Mouse (Mus musculus): Measurements from ENCODE around the gene Ctf1. TPM values are rescaled to one million over a fixed set of nuclear protein-coding genes. Genes with fewer than 3 reads are reported as not detected.

Gene Ctf1
- total RNA-seq, 2 experiments from 2014 or later = 2.4 TPM

DNA sequence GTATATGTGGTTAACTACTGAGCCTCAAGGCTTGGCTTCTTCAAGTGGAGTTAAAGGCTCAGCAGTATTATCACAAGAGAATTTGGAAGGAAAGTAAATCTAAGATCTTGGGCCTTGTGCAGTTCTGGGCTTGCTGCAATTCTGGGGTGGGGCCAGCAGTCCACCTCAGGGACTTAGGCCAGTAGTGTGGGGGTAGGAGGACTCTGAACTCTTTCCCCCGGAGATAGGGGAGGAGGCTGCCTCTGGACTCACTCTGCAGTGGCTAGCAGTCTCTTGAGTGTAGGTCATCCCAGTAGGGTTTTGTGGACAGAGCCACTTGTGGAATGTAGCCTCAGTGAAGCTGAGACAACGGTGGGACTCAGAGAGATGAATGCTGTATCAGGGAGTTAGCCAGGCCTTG lies 53.2 kb downstream of the Ctf1 start:
- DNase-seq (ENCODE audit: extremely low spot score in 1 of 2, low spot score in 1 of 2) = no peak

GRCm38 (mm10) chr7:127766851-127767609 lies 54.5 kb downstream of the Ctf1 start:
- DNase-seq (ENCODE audit: extremely low spot score in 1 of 2, low spot score in 1 of 2) = no peak

Small RNA genes lying within 50 kb of the gene (microRNA-seq; reads per million reads assigned to microRNA genes)
- gene Mir762 = 0 reads per million in 2 experiments

Other genes starting within 250 kb of the Ctf1 start
- gene Fbrs, start 233.5 kb upstream of the Ctf1 start, total RNA-seq (2021) = 10 to 100 TPM; 50.9 to 65.3 TPM
- gene Srcap, start 200.8 kb upstream of the Ctf1 start, total RNA-seq (2021) = 100 to 1,000 TPM in 1 of 2 experiments, 10 to 100 TPM in 1; 88.9 to 125 TPM
- gene Gm42715, start 193.2 kb upstream of the Ctf1 start, total RNA-seq (2021) = 1 to 10 TPM; 6.0 to 9.2 TPM
- 1 to 10 TPM in 1 of 2 experiments, not detected in 1; 1.8 TPM for gene Tmem265, start 151.3 kb upstream of the Ctf1 start, total RNA-seq (2021)
- gene Phkg2, start 139.4 kb upstream of the Ctf1 start, total RNA-seq (2021) = 10 to 100 TPM; 77.2 to 82.3 TPM
- 10 to 100 TPM in 1 of 2 experiments, 1 to 10 TPM in 1; 10.0 to 11.1 TPM for gene Ccdc189, start 124.1 kb upstream of the Ctf1 start, total RNA-seq (2021)
- 10 to 100 TPM; 67.2 to 80.8 TPM for gene Rnf40, start 124.0 kb upstream of the Ctf1 start, total RNA-seq (2021)
- 10 to 100 TPM; 21.3 to 23.3 TPM for gene Zfp629, start 96.9 kb upstream of the Ctf1 start, total RNA-seq (2021)
- gene Bcl7c, start 3.8 kb upstream of the Ctf1 start, total RNA-seq (2021) = 10 to 100 TPM; 24.0 to 25.7 TPM
- not detected for gene Ctf2, start 19.4 kb downstream of the Ctf1 start, total RNA-seq (2021)
- 10 to 100 TPM; 63.4 to 66.7 TPM for gene Fbxl19, start 31.8 kb downstream of the Ctf1 start, total RNA-seq (2021)
- gene Orai3, start 57.1 kb downstream of the Ctf1 start, total RNA-seq (2021) = 10 to 100 TPM; 28.7 to 33.2 TPM
- gene Setd1a, start 63.9 kb downstream of the Ctf1 start, total RNA-seq (2021) = 10 to 100 TPM; 35.1 to 50.0 TPM
- gene Gm49388, start 72.9 kb downstream of the Ctf1 start, total RNA-seq (2021) = 1 to 10 TPM; 3.7 to 5.7 TPM
- gene Hsd3b7, start 87.9 kb downstream of the Ctf1 start, total RNA-seq (2021) = 1 to 10 TPM; 4.5 to 5.3 TPM
- 10 to 100 TPM; 59.9 to 62.5 TPM for gene Stx4a, start 111.6 kb downstream of the Ctf1 start, total RNA-seq (2021)
- gene Stx1b, start 111.8 kb downstream of the Ctf1 start, total RNA-seq (2021) = 100 to 1,000 TPM; 329 to 362 TPM
- 10 to 100 TPM; 30.8 to 31.3 TPM for gene Zfp646, start 163.5 kb downstream of the Ctf1 start, total RNA-seq (2021)
- gene Zfp668, start 164.1 kb downstream of the Ctf1 start, total RNA-seq (2021) = 10 to 100 TPM; 20.4 to 25.8 TPM
- gene Prss53, start 178.2 kb downstream of the Ctf1 start, total RNA-seq (2021) = 1 to 10 TPM; 1.9 to 2.6 TPM
- gene Gm21974, start 182.7 kb downstream of the Ctf1 start, total RNA-seq (2021) = not detected
- 10 to 100 TPM; 21.6 to 30.4 TPM for gene Vkorc1, start 182.9 kb downstream of the Ctf1 start, total RNA-seq (2021)
- 10 to 100 TPM; 41.4 to 51.6 TPM for gene Bckdk, start 191.3 kb downstream of the Ctf1 start, total RNA-seq (2021)
- gene Kat8, start 199.8 kb downstream of the Ctf1 start, total RNA-seq (2021) = 10 to 100 TPM; 27.8 to 33.9 TPM
- gene Prss8, start 217.4 kb downstream of the Ctf1 start, total RNA-seq (2021) = under 1 TPM; 0.35 to 0.52 TPM
- gene Prss36, start 234.0 kb downstream of the Ctf1 start, total RNA-seq (2021) = 10 to 100 TPM; 10.6 to 13.5 TPM

All from layer of hippocampus, postnatal 25 days (tissue).